Mouse (Mus musculus): ENCODE data around the gene Hist1h1b. TPM values are rescaled to one million over a fixed set of nuclear protein-coding genes. Genes with fewer than 3 reads are reported as not detected.
"Not testable (repeated sequence)": the region's sequence is repeated elsewhere in the genome, so short reads cannot be mapped to it uniquely, and the experiment has no call there.

Gene Hist1h1b
- polyA plus RNA-seq, 1 experiment: 2.3 TPM

- Histone ChIP-seq H3K27me3 (ENCODE audit: control insufficient read depth, insufficient read depth, low read length) (no peaks in the 10 kb centered on the region), H3K36me3 (ENCODE audit: control insufficient read depth, insufficient read depth, low read length) (no peaks in the 10 kb centered on the region), H3K4me1 (ENCODE audit: control insufficient read depth, insufficient read depth, insufficient read length) (peaks cover 9% of the 10 kb centered on the region), H3K4me3 (ENCODE audit: extremely low read depth, insufficient read depth, insufficient read length) (no peak overlapping the region), H3K27ac (ENCODE audit: insufficient read depth, low read length) (no peak overlapping the region; the same call in 1 of the 2 replicates)
- WGBS: 82% methylated on average over 3 of the region's 3 CpGs
- DNase-seq (ENCODE audit: low read depth in 1 of 2, low spot score in 2 of 2): no peak
- TF ChIP-seq POLR2A (IDR thresholded peaks at IDR 0.05; ENCODE audit: low read depth, low read length) (no peak), CTCF (IDR thresholded peaks at IDR 0.05; ENCODE audit: extremely low read depth, insufficient read depth, insufficient read length, insufficient replicate concordance) (no peak)
Measured at GRCm38 (mm10) chr13:21751827-21752226, 28.6 kb downstream of the Hist1h1b start.

- H3K27ac ChIP-seq (ENCODE audit: insufficient read depth, low read length): no peak overlapping the region
- no peaks in the 10 kb centered on the region for H3K27me3 ChIP-seq (ENCODE audit: control insufficient read depth, insufficient read depth, low read length)
- no peak overlapping the region; the same call in 1 of the 2 replicates for H3K4me3 ChIP-seq (ENCODE audit: extremely low read depth, insufficient read depth, insufficient read length)
- H3K36me3 ChIP-seq (ENCODE audit: control insufficient read depth, insufficient read depth, low read length): no peaks in the 10 kb centered on the region
- DNase-seq (ENCODE audit: low read depth in 1 of 2, low spot score in 2 of 2): no peak
- TF ChIP-seq POLR2A (IDR thresholded peaks at IDR 0.05; ENCODE audit: low read depth, low read length): no peak
- TF ChIP-seq CTCF (IDR thresholded peaks at IDR 0.05; ENCODE audit: extremely low read depth, insufficient read depth, insufficient read length, insufficient replicate concordance): no peak
- H3K4me1 ChIP-seq (ENCODE audit: control insufficient read depth, insufficient read depth, insufficient read length): peaks cover 9% of the 10 kb centered on the region
Measured at GRCm38 (mm10) chr13:21751417-21751816, 29.0 kb downstream of the Hist1h1b start.

GRCm38 (mm10) chr13:21750159-21751017, 30.0 kb downstream of the Hist1h1b start, which contains the start of gene Hist1h4k:
Gene Hist1h4k (minus strand): TSS chr13:21750505.
- H3K4me3 ChIP-seq (ENCODE audit: extremely low read depth, insufficient read depth, insufficient read length): peak within 1 kb of the TSS; percentile 60
- under 1% methylated on average over 54 of the region's 56 CpGs for WGBS
- peak in 1 of 2 experiments; percentile 86 for DNase-seq (ENCODE audit: low read depth in 1 of 2, low spot score in 2 of 2)
- peak; percentile 52 for TF ChIP-seq POLR2A (IDR thresholded peaks at IDR 0.05; ENCODE audit: low read depth, low read length)
- not testable (repeated sequence) for H3K27me3 ChIP-seq (ENCODE audit: control insufficient read depth, insufficient read depth, low read length); H3K4me1 ChIP-seq (ENCODE audit: control insufficient read depth, insufficient read depth, insufficient read length); H3K36me3 ChIP-seq (ENCODE audit: control insufficient read depth, insufficient read depth, low read length)
- H3K27ac ChIP-seq (ENCODE audit: insufficient read depth, low read length): peak within 1 kb of the TSS; percentile 57

- DNase-seq (ENCODE audit: low read depth in 1 of 2, low spot score in 2 of 2): no peak
- WGBS: 11% methylated on average over 5 of the region's 5 CpGs
Measured at GRCm38 (mm10) chr13:21749387-21750158, 30.9 kb downstream of the Hist1h1b start.

GRCm38 (mm10) chr13:21745006-21745405, 35.4 kb downstream of the Hist1h1b start:
- TF ChIP-seq POLR2A (IDR thresholded peaks at IDR 0.05; ENCODE audit: low read depth, low read length): no peak
- no peak for TF ChIP-seq CTCF (IDR thresholded peaks at IDR 0.05; ENCODE audit: extremely low read depth, insufficient read depth, insufficient read length, insufficient replicate concordance)
- no peak for DNase-seq (ENCODE audit: low read depth in 1 of 2, low spot score in 2 of 2)
- H3K36me3 ChIP-seq (ENCODE audit: control insufficient read depth, insufficient read depth, low read length): no peaks in the 10 kb centered on the region
- H3K4me1 ChIP-seq (ENCODE audit: control insufficient read depth, insufficient read depth, insufficient read length): peaks cover 3% of the 10 kb centered on the region
- H3K4me3 ChIP-seq (ENCODE audit: extremely low read depth, insufficient read depth, insufficient read length): no peak overlapping the region
- 71% methylated on average over 1 of the region's 1 CpGs for WGBS
- H3K27ac ChIP-seq (ENCODE audit: insufficient read depth, low read length): no peak overlapping the region
- no peaks in the 10 kb centered on the region for H3K27me3 ChIP-seq (ENCODE audit: control insufficient read depth, insufficient read depth, low read length)

More at GRCm38 (mm10) chr13:21749387-21750158, 30.9 kb downstream of the Hist1h1b start:
- no peaks in the 10 kb centered on the region for H3K36me3 ChIP-seq (ENCODE audit: control insufficient read depth, insufficient read depth, low read length)
- H3K27ac ChIP-seq (ENCODE audit: insufficient read depth, low read length): peak overlapping the region; percentile 18; the same call in 1 of the 2 replicates
- peak overlapping the region; percentile 49 for H3K4me3 ChIP-seq (ENCODE audit: extremely low read depth, insufficient read depth, insufficient read length)
- TF ChIP-seq CTCF (IDR thresholded peaks at IDR 0.05; ENCODE audit: extremely low read depth, insufficient read depth, insufficient read length, insufficient replicate concordance) (no peak), POLR2A (IDR thresholded peaks at IDR 0.05; ENCODE audit: low read depth, low read length) (no peak)
- no peaks in the 10 kb centered on the region for H3K27me3 ChIP-seq (ENCODE audit: control insufficient read depth, insufficient read depth, low read length)
- H3K4me1 ChIP-seq (ENCODE audit: control insufficient read depth, insufficient read depth, insufficient read length): peaks cover 7% of the 10 kb centered on the region

GRCm38 (mm10) chr13:21734906-21735767, 45.3 kb downstream of the Hist1h1b start, which contains the start of gene Hist1h4j:
Gene Hist1h4j (plus strand): TSS chr13:21735064.
- Histone ChIP-seq H3K4me3 (ENCODE audit: extremely low read depth, insufficient read depth, insufficient read length) (peak within 1 kb of the TSS; percentile 55), H3K27ac (ENCODE audit: insufficient read depth, low read length) (peak within 1 kb of the TSS; percentile 78)
- H3K36me3 ChIP-seq (ENCODE audit: control insufficient read depth, insufficient read depth, low read length); H3K27me3 ChIP-seq (ENCODE audit: control insufficient read depth, insufficient read depth, low read length); H3K4me1 ChIP-seq (ENCODE audit: control insufficient read depth, insufficient read depth, insufficient read length): not testable (repeated sequence)
- TF ChIP-seq POLR2A (IDR thresholded peaks at IDR 0.05; ENCODE audit: low read depth, low read length): peak; percentile 55
- under 1% methylated on average over 50 of the region's 56 CpGs for WGBS
- peak in 1 of 2 experiments; percentile 68 for DNase-seq (ENCODE audit: low read depth in 1 of 2, low spot score in 2 of 2)
